Mouse (Mus musculus): ENCODE results near the gene Depdc1b.

DNA sequence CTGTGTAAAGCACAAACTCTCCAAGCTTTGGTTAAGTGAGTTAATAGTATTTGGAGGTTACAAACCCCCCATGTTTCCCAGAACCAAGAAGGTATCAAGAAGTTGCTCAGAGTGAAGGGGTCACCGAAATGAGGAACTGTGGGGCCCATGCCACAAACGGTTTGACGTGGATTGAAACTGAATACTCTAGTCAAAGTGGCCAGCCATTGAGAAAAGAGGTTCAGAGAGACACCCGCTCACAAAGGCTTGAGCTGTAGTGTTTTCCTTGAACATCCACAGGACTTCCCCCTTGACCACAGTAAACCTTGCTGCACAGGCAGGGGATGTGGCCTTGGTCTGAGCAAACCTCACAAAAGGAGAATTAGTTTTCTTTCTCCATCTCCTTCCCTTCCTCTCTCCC lies 88.2 kb downstream of the Depdc1b start:
- TF ChIP-seq POLR2A (IDR thresholded peaks at IDR 0.05; ENCODE audit: borderline replicate concordance, extremely low read depth, insufficient read depth, insufficient read length, poor library complexity, severe bottlenecking) = no peak
- no peak for TF ChIP-seq CTCF (IDR thresholded peaks at IDR 0.05; ENCODE audit: borderline replicate concordance, extremely low read depth, insufficient read depth, insufficient read length)
